Mouse (Mus musculus): ENCODE measurements around the gene Rasgrf2.

Rasgrf2 gene

DNA sequence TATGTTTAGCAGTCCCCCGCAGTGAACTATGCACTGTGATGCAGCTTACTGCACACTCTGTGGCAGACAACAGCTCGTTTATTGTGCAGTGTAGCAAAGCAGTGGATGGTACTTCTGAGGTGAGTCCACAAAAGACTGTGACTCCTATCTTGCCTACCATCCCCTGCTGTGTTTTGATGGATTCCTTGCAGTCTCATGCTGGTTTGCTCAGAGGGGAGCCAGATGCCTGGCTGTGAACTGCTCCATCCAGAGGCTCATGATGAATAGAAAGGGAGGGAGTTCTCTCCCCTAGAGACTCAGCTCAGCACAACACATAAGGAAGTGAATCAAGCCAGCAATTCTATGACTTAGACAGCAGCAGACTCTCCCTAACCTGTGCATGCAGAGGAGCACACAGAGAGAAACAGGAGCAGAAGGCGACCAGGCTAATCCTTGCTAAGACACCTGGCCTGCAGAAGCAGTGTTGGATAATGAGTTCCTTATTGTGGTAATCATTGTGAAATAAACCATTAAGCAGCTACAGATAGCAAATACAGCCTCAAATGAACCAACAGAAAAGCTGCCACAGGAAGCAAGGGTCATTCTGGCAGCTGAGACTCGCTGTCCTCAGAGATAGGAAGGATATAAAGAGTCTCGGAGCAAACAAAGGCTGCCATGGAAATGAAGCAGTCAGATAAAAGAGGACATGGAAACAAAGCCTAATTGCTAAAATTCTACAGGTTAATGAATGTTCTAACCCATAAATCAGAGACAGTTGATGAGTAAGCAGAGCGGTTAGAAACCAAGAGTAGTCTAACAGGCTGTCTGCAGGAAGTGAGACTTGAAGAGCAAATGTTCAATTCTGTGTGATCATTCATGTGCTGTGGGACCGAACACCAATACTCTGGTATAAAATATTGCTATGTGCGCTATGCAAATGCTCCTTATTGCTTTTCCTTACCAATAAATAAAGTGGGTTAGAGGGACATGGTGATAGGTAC is 89.6 kb downstream of the Rasgrf2 start:
- no peak for DNase-seq (ENCODE audit: low spot score in 2 of 2)

DNA sequence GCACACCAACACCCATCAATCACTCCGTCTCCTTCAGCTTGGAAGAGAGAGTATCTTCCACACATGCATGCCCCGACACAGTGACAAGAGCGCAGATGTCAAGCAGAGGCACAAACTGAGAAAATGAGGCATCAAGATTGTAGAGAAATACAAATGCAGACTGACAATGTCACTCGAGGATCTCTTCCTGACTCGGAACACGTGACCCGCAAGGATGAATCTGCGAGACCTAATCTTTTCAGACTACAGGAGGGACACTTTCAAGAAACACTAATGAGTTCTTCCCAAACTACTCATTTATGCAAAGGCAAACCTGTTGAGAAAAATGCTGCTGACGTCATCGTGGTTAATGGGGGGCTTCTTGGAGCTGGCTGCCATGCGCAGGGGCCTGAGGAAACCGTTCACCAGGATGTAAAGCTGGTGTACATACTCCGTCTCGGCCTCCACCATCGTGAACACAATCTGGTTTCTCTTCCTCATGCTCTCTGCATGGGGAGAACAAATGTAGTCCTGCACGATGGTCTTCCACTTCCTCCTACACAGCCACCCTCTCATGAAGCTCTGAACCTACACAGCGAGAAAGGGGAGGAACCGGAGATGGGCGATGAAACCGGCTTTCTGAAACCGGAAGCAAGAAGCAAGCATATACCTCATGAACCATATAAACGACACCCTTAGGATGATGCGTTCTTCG is 100.9 kb downstream of the Rasgrf2 start:
- DNase-seq (ENCODE audit: low spot score in 2 of 2): no peak

DNA sequence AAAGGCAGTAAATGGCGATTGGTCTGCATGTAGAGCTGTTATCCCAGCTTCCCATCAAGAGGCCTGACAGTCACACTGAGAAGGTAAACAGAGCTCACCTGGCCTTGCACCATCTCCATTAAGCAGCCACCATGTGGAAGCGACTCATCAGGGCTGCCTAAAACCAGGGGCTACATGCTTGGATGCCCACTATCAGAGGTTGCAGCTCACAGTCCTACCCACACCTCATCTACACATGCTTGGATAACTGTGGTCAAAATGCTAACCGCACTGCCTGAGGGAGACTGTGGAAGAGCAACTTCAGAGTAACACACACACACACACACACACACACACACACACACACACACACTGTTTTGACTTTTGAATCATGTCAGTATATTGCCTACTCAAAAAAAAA is 101.8 kb downstream of the Rasgrf2 start:
- no peak for DNase-seq (ENCODE audit: low spot score in 2 of 2)

DNA sequence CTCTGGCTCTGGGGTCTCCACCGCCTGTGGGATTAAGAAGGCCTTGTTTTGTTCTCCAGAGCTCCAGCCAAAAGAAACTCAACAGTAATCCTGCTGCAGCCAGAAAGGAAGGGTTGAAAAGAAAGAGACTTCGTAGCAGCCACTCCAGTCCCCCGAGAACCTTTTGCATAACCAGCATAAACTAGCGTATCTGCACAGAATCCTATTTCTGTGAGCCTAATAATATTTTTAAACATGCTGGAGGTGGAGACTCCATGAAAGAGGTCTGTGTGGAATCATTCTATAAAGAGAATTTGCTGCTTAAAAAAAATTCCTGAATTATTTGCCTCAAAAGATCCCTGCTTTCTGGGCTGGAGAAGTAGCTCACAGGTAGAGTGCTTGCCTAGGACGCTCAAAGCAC is 103.5 kb downstream of the Rasgrf2 start:
- DNase-seq (ENCODE audit: low spot score in 2 of 2): no peak

DNA sequence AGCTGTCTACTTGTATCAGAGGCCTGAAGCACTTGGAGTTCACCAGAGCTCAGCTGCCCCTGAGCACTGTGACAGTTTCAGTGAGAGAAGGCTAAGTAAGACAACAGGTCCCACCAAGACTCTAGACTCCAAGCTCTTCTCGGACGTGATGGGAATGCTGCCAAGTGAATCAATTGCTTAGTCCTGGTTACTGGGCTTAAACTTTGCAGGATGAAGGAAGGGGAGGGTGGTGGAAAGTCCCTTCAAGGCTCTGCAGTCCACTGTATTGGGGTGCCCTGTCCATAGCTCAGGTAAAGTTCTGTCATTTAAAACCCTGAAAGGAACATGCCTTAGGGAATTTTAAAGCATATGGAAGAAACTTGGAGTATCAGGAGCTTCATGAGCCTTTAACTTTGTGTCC is 104.8 kb downstream of the Rasgrf2 start:
- no peak for DNase-seq (ENCODE audit: low spot score in 2 of 2)

DNA sequence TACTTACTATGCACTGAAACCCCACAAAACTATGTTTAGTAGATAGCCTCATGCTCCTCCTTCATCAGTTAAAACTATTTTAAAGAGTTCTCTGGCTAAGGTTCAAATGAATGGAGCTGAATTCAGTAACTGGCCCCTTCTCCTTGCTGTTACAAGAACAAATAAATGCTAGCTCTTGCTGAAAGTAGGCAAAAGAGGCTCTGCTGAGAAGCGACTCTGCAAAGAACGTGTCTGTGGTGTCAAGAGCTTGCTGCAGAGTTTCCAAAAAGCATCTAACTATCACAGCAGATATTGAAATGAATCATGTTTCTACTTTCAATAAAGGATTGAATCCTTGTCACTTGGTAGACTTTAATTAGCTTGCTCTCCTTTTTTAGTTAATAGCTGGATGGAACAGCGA is 106.3 kb downstream of the Rasgrf2 start:
- no peak for DNase-seq (ENCODE audit: low spot score in 2 of 2)

DNA sequence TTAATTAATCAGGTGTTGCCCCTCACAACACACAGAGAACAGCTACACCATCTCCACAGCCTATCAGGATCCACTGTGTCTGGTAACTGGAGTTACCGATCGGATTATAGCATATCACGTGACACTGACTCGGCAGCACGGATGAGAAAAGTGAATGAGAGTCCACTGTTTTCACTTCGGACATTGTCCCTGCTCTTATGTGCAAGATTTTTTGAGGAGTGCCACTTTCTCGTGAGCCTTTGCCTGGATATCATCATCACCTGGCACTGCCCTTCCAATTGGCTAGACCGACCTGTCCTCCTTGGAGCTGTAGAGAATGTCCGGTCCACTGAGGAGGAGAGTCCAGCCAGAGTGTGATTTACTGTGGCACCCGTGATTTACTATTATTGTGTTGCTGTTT is 109.3 kb downstream of the Rasgrf2 start:
- DNase-seq (ENCODE audit: low spot score in 2 of 2): no peak

DNA sequence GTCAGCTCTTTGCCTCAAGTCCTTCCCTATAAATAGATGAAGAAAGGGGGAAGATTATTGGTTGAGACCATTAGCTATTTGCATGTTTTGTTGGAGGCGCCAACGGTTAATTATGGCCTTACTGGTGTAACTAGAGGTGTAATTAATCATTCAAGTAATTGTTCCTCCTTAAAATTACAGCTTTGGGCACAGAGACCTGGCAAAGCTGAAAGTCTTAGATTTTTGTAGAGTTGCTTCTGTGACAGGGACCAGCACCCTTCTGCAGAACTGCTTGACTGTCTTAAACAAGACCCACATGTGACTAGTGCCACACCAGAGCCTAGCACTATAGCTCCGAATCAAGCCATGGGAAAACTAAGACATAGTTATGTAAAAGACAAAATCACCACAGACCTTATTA is 134.5 kb downstream of the Rasgrf2 start:
- no peak for DNase-seq (ENCODE audit: low spot score in 2 of 2)

DNA sequence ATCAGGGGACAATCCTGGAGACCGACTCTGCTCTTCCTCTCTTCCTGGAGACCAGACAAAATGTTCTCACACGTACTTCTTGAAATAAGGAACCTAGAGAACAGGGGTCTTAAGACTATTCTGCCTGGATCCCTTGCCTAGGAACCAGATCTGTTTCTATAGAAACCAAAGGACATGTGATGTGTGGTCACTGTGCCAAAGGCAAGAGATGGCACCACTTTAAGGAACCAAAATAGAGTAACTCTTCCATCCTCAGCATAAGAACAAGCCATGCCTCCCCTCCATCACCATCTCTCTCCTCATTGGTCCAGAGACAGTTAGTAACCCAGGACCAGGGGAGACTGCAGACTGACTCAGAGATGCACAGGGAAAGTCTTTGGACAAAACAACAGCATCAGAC is 140.0 kb downstream of the Rasgrf2 start:
- no peak for DNase-seq (ENCODE audit: low spot score in 2 of 2)

DNA sequence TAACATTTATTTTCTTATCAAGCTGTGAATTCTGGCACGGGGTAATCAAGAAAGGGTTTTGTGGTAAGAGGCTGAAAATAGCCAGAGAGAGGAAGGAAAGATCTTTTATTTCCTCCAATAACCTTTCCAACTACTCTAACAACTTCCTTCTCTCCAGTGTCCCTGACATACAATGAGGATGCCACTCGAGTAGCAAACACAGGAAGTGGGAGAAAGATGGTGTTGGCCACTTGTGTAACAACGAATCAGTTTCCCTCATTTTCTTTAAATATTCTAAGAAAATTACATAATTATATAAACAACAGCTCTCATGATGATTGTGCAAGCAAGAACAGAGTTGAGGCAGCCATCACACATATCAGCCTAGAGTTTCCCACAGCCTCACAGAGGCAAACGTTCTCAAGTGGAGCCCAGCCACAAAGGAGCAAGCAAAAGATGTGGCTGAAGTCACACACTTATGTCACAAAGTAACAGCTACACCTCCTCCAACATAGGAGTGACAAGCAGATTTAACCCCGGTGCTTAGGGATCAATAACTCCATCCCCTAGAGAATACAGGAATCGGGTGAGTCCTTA is 140.7 kb downstream of the Rasgrf2 start:
- DNase-seq (ENCODE audit: low spot score in 2 of 2): no peak

DNA sequence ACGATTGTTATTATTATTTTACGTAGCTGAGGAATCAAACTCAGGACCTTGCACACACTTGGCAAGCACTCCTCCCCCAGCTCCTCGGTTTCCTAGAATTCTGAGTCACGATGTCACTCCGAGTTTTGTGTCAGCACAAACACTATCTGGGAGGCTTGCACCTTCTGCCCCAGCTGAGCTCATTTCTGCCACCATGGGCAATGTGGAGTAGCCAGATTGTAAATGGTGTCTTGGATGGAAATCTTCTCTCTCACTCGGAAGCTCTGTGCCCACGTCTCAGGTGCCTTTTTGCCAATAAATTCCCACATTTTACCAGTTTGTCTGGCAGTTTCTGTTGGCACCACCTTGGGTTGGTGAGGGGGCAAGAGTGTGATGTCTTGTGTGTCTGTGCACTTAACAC is 143.1 kb downstream of the Rasgrf2 start:
- DNase-seq (ENCODE audit: low spot score in 2 of 2): no peak

DNA sequence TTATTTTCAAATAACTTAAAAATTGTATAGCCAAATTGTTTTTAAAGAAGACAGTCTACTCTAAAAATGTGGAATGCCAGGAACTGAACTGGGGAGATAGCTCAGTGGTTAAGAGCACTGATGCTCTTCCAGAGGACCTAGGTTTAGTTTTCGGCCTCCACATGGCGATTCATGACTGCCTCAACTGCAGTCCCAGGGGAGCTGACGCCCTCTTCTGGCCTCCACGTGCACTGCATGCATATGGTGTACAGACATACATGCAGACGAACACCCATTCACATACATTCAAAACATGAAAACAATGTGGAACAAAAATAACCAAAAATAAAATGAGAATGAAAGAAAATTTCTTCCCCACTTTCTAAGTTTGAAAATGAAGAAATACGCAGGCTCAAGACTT is 144.5 kb downstream of the Rasgrf2 start:
- DNase-seq (ENCODE audit: low spot score in 2 of 2): no peak

DNA sequence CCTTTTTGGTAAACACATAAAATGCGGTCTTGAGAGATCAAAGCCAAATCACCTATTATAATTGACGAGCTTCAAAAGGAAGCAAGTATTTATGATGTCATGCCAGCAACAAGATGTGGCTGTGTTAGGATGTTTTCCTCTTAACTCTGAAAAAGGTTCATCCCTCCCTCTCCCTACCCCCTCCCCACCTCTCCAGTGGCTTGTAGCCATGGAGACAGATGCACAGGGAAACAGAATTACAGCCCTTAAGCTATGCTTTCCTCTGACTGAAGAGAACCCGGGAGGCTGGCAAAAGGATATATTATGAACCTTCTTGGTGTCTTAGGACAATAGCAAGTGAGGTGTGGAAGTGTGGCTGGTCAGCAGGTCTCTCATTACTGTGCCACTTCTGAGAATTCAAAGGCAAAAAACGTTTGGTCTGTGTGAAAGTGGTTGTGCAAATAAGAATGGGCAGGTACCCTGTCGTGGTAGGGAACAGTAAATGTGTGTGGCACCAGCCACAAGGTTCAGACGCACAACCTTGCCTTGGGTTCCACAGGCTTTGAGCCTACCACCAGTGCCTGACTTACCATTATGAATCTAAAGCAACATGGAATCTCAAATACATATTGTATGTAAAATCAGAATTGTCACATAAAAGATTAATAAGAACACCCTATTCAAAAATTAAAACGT is 145.4 kb downstream of the Rasgrf2 start:
- no peak for DNase-seq (ENCODE audit: low spot score in 2 of 2)

DNA sequence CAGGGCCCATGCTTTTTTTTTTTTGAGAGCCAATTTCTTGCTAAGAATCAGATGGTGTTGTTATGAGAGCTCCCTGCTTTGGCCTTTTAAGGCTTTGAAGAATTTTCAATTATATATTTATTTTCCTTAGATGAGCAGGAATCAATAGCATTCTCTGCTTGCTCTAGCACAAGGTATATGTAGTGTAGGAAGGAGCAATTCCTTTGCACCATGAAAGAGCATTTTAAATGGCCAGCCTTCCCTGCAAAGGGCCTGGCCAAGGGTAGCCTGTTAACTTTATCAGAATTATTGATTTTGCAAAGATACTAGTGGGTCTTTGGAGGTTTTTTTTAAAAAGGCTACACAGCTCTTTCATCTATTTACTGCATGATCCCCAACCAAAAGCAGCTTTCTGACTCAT is 146.4 kb downstream of the Rasgrf2 start:
- no peak for DNase-seq (ENCODE audit: low spot score in 2 of 2)

DNA sequence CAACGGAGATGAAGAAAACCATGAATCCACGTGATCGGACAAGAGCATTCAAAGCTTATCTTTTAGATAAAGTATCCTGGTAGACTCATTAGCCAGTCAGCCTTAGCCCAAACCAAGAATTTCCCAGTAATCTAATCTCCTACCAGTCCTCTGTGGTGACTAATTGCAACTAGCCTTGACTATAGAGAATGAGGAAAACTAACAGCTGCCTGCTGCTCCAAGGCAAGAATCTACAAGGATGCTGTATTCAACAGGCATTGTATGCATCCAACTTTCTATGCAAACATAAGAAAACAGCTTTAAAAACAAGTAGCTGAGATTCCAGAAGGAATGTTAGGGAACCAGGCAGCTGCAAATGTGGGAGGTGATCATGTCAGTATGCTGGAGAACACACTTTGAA is 149.4 kb downstream of the Rasgrf2 start:
- DNase-seq (ENCODE audit: low spot score in 2 of 2): no peak

DNA sequence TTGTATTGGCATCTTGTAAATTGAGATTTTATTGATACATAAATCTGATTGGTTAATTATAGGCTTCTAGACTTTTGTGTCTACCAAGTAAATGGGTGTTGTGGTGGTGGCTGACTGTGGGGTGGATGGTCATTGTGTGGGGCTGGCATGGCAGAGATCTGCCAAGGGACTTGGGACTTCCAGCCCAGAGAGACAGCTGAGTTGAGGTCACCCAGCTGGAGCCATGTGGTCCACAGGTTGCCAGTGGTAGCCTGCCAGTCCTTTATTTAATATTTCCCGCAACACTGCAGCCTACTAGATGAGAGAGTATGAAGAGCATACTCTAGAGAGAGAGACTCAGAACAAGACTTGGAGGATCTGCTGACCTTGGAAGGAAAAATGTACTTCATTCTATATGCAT is 150.0 kb downstream of the Rasgrf2 start:
- DNase-seq (ENCODE audit: low spot score in 2 of 2): no peak

DNA sequence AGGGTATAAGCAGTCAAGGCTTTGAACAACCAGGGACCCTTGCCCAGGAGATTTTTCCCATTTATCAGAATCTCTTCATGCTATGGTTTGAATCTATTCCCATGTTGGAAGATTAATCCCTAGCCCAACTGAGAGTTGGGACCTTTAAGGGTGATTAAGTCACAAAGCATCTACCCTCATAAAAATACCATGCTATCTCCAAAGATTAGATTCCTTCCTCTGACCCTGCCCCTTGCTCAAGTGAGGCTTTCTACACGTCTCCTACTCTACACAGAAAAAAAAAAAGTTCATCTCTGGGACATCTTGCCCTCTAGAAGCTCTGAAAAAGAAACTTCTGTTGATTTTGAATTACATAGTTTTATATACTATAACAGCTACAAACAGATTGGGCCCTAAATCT is 154.5 kb downstream of the Rasgrf2 start:
- no peak for DNase-seq (ENCODE audit: low spot score in 2 of 2)

DNA sequence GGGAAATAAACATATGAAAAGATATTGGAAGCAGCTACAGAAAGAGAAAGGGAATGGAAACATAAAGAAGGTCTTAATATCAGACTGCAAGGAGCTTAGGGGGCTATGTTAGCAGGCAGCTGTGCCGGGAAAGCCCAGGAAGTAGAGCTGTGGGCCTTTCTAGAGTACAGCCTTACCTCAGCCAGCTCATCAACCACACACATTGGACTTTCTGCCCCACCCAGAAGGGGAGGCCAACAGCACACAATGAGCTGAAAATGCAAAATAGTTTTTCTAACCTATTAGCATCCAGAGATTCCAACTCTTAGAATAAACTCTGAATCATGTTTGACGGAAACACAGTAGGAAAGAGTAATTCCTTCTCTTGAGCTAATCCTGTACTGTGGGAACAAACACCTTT is 154.9 kb downstream of the Rasgrf2 start:
- no peak for DNase-seq (ENCODE audit: low spot score in 2 of 2)

DNA sequence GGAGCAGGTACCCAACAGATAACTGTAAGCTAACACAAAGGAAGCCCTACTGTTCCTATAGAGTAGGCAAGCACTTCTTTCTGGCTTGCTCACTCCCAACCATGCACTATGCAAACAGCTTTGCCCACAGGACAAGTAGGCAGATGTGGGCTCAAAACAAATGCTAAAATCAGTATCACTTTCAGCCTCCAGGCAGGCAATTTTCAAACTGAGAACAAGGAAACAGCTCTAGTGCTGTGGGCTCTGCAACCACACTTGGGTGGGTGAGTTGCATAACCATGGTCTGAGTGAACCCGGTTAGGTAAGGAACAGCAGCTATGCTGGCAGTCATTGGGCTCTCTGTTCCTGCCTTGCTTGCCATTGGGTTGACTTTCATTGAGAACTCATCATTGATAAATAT is 157.3 kb downstream of the Rasgrf2 start:
- no peak for DNase-seq (ENCODE audit: low spot score in 2 of 2)

DNA sequence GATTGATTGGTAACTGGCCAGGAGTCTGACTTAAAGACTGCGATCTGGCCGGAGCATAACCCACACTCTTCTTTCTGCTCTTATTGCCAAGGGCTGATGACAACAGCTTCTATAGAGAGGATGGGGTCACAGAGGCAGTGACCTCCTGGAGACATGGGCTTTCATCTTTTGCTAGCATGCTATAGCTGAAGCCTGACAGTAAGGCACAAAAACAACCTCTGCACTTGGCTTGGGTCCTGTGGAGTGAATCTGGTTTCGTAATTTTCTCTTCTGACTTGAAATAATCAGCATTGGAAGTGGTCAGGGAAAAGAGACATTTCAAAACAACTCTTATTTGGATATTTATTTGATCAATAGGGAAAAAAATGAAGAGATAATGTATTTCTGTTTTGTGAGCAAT is 160.2 kb downstream of the Rasgrf2 start:
- DNase-seq (ENCODE audit: low spot score in 2 of 2): no peak

DNA sequence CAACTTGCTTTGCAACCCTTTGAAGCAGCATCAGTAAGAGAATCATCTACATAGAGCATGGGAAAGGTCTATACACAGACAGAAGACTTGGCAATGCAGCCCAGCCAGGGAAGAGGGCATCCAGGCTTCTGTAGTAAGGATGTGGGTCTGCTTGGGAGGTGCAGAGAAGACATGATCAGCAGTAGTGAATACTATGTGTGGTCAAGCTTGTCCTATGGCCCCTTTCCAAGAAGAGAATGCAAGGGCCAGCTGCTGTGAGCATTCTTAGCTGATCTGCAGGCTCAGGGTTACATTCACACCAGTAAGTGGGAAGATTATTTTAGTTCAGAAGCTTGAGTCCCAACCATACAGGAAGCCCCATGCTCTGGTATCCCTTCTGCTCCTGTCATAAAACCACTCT is 175.0 kb downstream of the Rasgrf2 start:
- DNase-seq (ENCODE audit: low spot score in 2 of 2): no peak

DNA sequence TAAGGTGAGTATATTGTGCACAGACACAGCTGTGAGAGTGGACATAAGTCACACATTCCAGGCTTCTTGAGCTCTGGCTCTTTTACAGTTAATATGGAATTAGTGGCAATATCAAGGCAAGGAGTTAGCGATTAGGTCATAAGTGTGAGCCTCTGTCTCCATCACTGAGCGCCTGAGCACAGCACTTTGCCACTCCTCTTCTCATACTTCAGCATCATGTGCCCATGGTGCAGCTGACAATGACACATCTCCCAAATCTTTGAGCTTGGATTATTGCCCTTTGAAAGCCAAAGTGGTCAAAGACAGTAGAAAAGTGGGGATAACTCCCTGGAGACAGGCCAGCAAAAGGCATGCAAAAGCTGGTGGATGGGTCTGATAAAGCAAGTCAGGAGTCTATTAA is 175.8 kb downstream of the Rasgrf2 start:
- no peak for DNase-seq (ENCODE audit: low spot score in 2 of 2)

All from urinary bladder, postnatal 4 days (tissue).